Mouse (Mus musculus) spleen, adult 10 weeks (tissue): Measurements from ENCODE around the gene Cd101. TPM values are rescaled to one million over a fixed set of nuclear protein-coding genes. Genes with fewer than 3 reads are reported as not detected.

Source experiments
- polyA plus RNA-seq: library from polyadenylated mRNA; stranded (reverse); fragments of 350-450 nt; fragmentation: Illumina TruSeq; extraction: RNeasy Lipid Tissue Mini Kit (QIAGEN cat#74804); gene quantifications from one replicate; pipeline ENCODE4 v1.2.3, GENCODE M21; 2015; ENCODE audit warnings: low replicate concordance; ENCODE audit not compliant: insufficient read depth

Cd101 gene
- polyA plus RNA-seq = 2.7 TPM

DNA sequence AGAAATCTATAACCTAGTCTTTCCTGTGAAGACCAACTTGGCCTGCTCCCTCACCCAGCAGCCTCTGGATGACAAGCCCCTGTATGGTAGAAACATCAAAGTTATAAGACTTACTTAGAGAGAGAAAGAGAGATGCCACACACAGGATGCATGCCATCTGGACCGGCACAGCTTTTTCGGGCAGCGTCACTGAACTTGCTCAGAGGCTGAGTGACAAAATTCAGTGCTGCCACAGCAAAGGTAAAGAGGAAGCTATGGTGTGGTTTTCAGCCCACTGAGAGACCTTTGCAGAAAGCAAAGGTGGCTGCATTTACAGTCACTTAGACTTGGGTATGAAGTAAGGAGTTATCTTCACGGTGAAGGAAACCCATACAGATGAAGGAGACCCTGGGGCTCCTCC is at the start of gene Cd101:
TSS of gene Cd101 (minus strand) at position 218 of the 400 bp plus-strand sequence.

GRCm38 (mm10) chr3:100969176-100969917 is 60.0 kb downstream of the Cd101 start, which contains the start of gene Ttf2:
Gene Ttf2, minus strand, starts transcription at chr3:100969663.

Other genes starting within 250 kb of the Cd101 start
- gene Vtcn1, start 204.1 kb downstream of the Cd101 start, polyA plus RNA-seq = 0.11 TPM
- 1.0 TPM for gene Trim45, start 107.4 kb downstream of the Cd101 start, polyA plus RNA-seq
- gene Ttf2, start 59.9 kb downstream of the Cd101 start, polyA plus RNA-seq = 14.3 TPM
- gene Ptgfrn, start 80.7 kb upstream of the Cd101 start, polyA plus RNA-seq = 6.2 TPM